Mouse (Mus musculus) olfactory bulb, adult 2 months (tissue): ENCODE data around the gene Igsf9. TPM values are rescaled to one million over a fixed set of nuclear protein-coding genes. Genes with fewer than 3 reads are reported as not detected.

Experiments used
- H3K27ac ChIP-seq: fragments of 200-500 bp; 2 replicates; pipeline ENCODE4 v1.5.1; 2012; ENCODE audit warnings: low read depth, low read length; ENCODE audit not compliant: insufficient read depth
- H3K4me1 ChIP-seq: fragments of 200-500 bp; 2 replicates; pipeline ENCODE4 v1.6.1; 2012; ENCODE audit warnings: low read length; ENCODE audit not compliant: control insufficient read depth, insufficient read depth
- H3K4me3 ChIP-seq: fragments of 200-500 bp; 2 replicates; pipeline ENCODE4 v1.5.1; 2012; ENCODE audit warnings: mild to moderate bottlenecking, low read depth, low read length, moderate library complexity; ENCODE audit not compliant: insufficient read depth
- CTCF ChIP-seq: fragments of 200-500 bp; IDR thresholded peaks from 2 replicates; pipeline ENCODE4 v1.5.1; 2012; ENCODE audit warnings: low read depth, mild to moderate bottlenecking, low read length, moderate library complexity; ENCODE audit not compliant: insufficient read depth
- POLR2A ChIP-seq: fragments of 200-500 bp; IDR thresholded peaks from 2 replicates; pipeline ENCODE4 v1.6.1; 2012; ENCODE audit warnings: mild to moderate bottlenecking, low read depth, low read length, moderate library complexity; ENCODE audit not compliant: insufficient read depth
- WGBS: fragments of 180-500 bp; shearing (Covaris S2); methylation state at CpG from one replicate; pipeline ENCODE4 v1.1.7; 2018; 5-methylcytosine and 5-hydroxymethylcytosine counted together
- polyA plus RNA-seq: library from polyadenylated mRNA; stranded (reverse); fragments of >200 nt; gene quantifications from 2 replicates; pipeline ENCODE4 v1.2.4, GENCODE M21; 2012; ENCODE audit warnings: low replicate concordance; ENCODE audit not compliant: missing spikeins, insufficient read depth, insufficient read length

Igsf9 gene
- polyA plus RNA-seq, 1 experiment, result not detected

- Histone ChIP-seq H3K27ac (no peak overlapping the region), H3K4me1 (peaks cover 43% of the 10 kb centered on the region), H3K4me3 (no peak overlapping the region)
- TF ChIP-seq POLR2A (no peak), CTCF (no peak)
- 78% methylated on average over 4 of the region's 4 CpGs for WGBS
These were observed 6.3 kb downstream of the Igsf9 start for GRCm38 (mm10) chr1:172487859-172488258.

GRCm38 (mm10) chr1:172488831-172489230 is 7.2 kb downstream of the Igsf9 start:
- Histone ChIP-seq H3K4me1 (peaks cover 36% of the 10 kb centered on the region), H3K4me3 (no peak overlapping the region), H3K27ac (no peak overlapping the region)
- 90% methylated on average over 7 of the region's 7 CpGs for WGBS
- TF ChIP-seq CTCF (no peak), POLR2A (no peak)

- 57% methylated on average over 12 of the region's 12 CpGs for WGBS
- Histone ChIP-seq H3K4me1 (peaks cover 27% of the 10 kb centered on the region), H3K27ac (no peak overlapping the region), H3K4me3 (0 out of 2 replicates have a peak overlapping the region, but pooled peaks have one; percentile 46)
- TF ChIP-seq POLR2A, result no peak
- no peak for TF ChIP-seq CTCF
These were observed 8.1 kb downstream of the Igsf9 start for GRCm38 (mm10) chr1:172489585-172490250.

DNA sequence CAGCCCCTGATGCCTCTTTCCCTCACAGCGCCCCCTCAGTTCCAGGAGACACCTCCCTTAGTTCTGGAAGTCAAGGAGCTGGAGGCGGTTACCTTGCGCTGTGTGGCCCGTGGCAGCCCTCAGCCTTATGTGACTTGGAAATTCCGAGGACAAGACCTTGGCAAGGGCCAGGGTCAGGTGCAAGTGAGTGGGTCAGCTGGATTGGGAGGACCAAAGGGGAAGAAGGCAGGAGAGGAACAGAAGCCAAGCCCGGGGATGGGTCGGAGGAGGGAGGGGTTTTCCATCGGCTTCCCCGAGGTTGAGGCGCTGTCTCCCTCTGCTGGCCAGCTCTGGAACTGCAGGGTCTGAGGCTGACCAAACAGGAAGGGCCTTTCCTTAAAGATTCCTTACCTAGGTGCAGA is 8.7 kb downstream of the Igsf9 start:
- TF ChIP-seq CTCF (peak; percentile 91), POLR2A (no peak)
- Histone ChIP-seq H3K27ac (no peak overlapping the region), H3K4me1 (peaks cover 21% of the 10 kb centered on the region), H3K4me3 (peak overlapping the region; percentile 46)
- WGBS, result 5% methylated on average over 10 of the region's 10 CpGs

GRCm38 (mm10) chr1:172492047-172492446 is 10.5 kb downstream of the Igsf9 start:
- Histone ChIP-seq H3K4me3 (no peak overlapping the region), H3K4me1 (peaks cover 7% of the 10 kb centered on the region), H3K27ac (no peak overlapping the region)
- 90% methylated on average over 8 of the region's 8 CpGs for WGBS
- TF ChIP-seq POLR2A (no peak), CTCF (no peak)

DNA sequence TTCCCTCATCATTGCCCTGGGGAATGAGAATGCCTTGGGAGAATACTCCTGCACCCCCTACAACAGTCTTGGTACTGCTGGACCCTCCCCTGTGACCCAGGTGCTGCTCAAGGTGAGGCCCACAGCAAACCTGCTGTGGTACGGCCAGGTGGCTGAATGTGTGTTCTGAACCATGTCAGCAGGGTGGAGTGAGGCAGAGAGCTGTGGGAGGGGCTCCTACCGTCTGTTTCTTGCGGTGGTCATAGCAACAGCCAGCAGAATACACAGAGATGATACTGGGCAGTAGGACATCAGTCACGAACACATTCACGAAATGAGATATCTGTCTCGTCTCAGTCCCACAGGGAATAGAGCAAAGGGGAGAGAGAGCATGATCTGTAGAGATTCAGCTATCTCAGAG is 11.9 kb downstream of the Igsf9 start:
- no peak overlapping the region for H3K4me3 ChIP-seq
- H3K4me1 ChIP-seq, result peaks cover 7% of the 10 kb centered on the region
- no peak overlapping the region for H3K27ac ChIP-seq
- 88% methylated on average over 6 of the region's 6 CpGs for WGBS
- no peak for TF ChIP-seq CTCF
- no peak for TF ChIP-seq POLR2A

GRCm38 (mm10) chr1:172496030-172496429 is 14.4 kb downstream of the Igsf9 start:
- no peak overlapping the region for H3K27ac ChIP-seq
- 90% methylated on average over 17 of the region's 17 CpGs for WGBS
- TF ChIP-seq POLR2A (no peak), CTCF (no peak)
- H3K4me1 ChIP-seq, result peaks cover 11% of the 10 kb centered on the region
- no peak overlapping the region for H3K4me3 ChIP-seq

DNA sequence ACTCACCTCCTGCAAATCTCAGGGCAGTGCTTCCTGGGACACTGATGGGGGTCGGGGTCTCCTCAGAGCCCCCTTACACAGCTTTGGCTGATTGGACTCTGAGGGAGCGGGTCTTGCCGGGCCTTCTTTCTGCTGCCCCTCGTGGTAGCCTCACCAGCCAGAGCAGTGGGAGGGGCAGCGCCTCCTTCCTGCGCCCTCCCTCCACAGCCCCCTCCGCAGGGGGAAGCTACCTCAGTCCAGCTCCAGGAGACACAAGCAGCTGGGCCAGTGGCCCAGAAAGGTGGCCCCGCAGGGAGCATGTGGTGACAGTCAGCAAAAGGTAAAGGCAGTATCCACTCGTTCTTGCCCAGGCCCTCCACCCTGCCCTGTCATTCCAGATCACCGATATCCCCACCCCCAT is 15.8 kb downstream of the Igsf9 start:
- WGBS, result 90% methylated on average over 10 of the region's 10 CpGs
- Histone ChIP-seq H3K27ac (no peak overlapping the region), H3K4me3 (no peak overlapping the region), H3K4me1 (peaks cover 25% of the 10 kb centered on the region)
- TF ChIP-seq POLR2A (no peak), CTCF (no peak)

- Histone ChIP-seq H3K4me1 (peaks cover 38% of the 10 kb centered on the region), H3K27ac (no peak within 1 kb of the TSS), H3K4me3 (peak within 1 kb of the TSS; percentile 46)
- 13% methylated on average over 30 of the region's 30 CpGs for WGBS
- 0 out of 2 replicates have a peak, but pooled peaks have one; percentile 25 for TF ChIP-seq POLR2A
- TF ChIP-seq CTCF, result no peak
These were observed 18.3 kb downstream of the Igsf9 start, which contains the start of gene Tagln2 for GRCm38 (mm10) chr1:172499765-172500441. Gene Tagln2, plus strand, starts transcription at chr1:172500047.
